Mouse (Mus musculus): ENCODE measurements around the gene Gli2.

Gene Gli2

GRCm38 (mm10) chr1:118936108-118936507 lies 117.3 kb downstream of the Gli2 start:
- DNase-seq: no peak

- DNase-seq: no peak
Observed at GRCm38 (mm10) chr1:118935518-118935917, 117.9 kb downstream of the Gli2 start.

- no peak for DNase-seq
Observed at GRCm38 (mm10) chr1:118932167-118932566, 121.3 kb downstream of the Gli2 start.

DNA sequence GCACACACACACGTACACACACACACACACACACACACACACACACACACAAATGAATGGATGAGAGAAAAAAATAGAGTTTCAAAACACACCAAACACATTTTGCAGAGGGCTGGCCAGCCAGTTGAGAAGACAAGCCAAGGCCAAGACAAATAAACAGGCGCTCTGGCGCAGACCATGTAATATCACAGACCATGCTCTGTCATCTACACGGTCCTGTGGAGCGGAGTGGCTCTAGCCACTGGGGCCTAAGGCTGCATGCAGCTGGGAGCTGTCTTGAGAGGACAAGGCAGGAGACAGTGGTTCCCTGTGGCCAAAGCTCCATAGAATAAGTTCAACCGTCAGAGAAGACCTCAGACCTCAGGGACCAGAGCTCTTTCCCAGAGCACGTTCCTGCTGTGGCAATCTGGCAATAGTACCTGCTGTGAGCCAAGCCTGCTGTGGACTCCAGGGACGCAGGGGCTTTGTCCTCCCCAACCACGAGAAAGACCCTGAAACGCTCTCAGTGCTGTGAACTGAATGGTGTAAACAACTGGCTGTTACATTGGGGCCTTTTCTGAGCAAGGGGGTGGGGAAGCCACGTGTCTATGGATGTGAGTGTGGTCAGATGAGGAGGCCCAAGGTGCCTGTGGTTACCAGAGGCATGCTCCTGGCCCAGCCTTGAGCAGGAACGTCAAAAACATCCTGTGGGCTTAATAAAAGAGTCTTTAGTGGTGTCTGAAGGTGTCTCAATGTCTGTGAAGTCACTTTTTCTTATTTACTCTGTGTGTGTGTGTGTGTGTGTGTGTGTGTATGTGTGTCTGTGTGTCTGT lies 125.7 kb downstream of the Gli2 start:
- no peak for DNase-seq

DNA sequence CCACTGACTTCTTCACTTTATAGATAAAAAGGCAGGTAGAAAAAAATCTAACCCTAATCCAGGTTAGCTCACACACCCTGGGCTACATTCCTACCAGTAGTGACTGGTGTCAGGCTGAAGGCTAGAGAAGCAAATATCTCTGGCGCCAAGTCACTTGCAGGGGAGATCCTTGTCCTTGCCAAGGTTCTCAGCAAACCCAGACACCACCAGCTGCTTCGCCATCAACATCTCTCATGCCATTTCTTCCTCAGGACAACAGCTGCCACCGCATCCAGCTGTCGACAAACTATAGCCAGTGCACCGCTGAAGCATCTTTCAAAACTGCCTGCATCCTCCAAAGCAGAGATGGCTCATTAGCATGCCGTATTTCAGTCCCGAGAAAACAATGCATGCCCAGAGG lies 126.9 kb downstream of the Gli2 start:
- DNase-seq: no peak

DNA sequence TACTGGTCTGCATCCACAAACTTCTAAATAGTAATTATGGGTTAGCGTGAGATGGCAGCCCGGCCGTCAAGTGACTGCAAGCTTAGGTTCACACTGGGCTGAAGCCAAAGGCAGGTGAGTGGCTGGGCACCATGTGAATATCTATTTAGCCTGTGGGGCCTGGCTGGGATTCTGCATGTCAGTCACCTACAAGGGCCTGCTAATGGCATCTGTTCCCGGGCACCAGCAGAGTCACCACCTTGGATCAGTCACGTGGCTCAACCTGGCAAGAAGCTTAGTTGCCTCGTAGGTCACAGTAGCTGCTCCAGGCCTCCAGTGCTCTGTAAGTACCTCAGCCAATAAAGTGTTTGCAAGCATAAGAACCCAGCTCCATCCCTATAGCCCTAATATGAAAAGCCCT lies 131.2 kb downstream of the Gli2 start:
- no peak for DNase-seq

- peak; percentile 61 for DNase-seq
Observed at GRCm38 (mm10) chr1:118917520-118918220, 135.7 kb downstream of the Gli2 start.

- no peak for DNase-seq
Observed at GRCm38 (mm10) chr1:118916477-118917075, 136.8 kb downstream of the Gli2 start.

- no peak for DNase-seq
Observed at GRCm38 (mm10) chr1:118913414-118914385, 139.7 kb downstream of the Gli2 start.

DNA sequence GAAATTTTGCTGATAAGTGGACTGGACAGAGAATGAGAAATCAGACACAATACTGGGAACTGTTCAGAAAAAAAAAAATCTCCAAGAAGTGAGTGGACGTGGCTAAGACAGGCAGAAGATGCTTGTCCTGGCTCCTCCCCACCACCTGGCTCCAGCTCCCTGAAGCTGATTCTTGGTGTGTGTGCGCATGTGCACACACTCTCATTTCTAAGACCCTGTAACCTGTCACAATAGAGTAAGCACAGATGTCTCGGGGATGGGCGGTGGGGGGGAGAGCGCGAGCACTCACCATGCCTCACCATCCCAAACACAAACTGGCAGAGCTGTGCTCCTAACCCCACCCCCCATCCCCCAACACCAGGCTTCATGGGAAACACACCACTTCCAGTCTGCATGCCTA lies 140.5 kb downstream of the Gli2 start:
- no peak for DNase-seq

- no peak for DNase-seq
Observed at GRCm38 (mm10) chr1:118911427-118911727, 142.0 kb downstream of the Gli2 start.

DNA sequence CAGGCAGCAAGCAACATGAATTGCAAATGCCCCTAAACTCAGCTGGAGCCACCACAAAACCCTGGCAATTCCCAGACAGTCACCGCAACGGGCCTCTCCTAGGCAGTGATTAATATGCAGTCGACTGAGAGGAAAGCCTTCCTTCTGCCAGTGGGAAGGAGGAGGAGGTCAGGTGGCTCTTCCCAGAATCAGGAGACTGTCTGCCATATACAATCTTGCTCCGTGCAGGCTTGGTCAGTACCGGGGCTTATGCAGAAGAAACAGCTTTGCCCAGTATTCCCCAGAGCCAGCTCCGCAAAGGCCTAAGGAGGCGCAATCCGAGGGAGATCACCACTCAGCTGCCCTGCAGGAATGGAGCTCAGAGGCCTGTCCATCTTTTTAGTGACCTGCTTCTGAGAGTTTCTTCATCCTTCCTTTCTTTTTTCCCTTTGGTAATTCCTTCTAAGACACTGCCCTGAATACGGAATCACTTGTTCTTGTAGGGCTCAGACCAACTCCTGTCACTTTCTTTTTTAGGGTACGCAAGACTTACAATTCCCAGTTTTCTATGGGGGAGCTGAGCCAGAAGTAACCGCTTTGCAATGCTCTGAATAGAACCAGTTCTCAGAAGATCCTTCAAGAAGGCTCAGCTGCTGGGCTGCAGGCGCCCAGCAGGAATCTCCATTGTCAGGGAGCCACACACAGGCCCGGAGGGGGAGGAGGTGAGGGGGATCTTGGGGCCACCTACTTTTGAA lies 142.6 kb downstream of the Gli2 start:
- DNase-seq: no peak

GRCm38 (mm10) chr1:118909051-118909450 lies 144.4 kb downstream of the Gli2 start:
- no peak for DNase-seq

DNA sequence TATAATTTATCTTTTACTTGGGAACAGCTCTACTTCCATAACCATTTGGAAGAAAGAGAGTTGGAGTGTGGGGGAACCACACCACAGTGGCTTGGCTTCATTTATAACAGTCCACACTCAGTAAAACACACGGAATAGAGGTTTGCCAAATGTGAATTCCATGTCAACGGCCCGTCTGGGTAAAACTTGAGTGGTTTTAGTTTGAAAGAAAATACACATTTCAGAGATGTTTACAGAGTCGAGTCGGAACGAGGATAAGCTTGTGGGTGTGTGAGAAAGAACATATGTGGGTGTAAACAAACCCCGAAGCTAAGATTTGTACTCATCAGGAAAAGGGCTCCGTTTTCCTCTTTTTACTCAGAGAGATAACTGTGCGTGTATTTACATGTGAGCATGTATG lies 145.8 kb downstream of the Gli2 start:
- DNase-seq: no peak

DNA sequence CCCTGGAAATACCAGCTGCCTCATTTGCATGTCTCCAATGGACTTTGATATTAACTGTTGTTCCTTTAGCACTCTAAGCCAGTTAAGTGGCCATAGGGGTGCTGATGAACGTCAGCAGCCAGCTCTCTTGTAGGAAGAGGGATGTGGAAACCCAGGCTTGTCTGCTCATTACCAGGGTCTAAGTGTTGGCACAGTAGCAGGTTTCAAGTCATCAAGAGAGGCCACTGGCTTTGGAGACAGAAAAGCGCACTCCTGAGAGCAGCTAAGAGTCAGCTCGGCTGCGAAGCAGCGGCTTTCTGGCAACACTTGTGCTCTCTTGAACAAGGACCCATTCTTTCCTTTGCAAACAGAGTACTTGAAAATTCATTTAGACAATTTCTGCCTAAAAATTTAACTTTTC lies 148.1 kb downstream of the Gli2 start:
- no peak for DNase-seq

DNA sequence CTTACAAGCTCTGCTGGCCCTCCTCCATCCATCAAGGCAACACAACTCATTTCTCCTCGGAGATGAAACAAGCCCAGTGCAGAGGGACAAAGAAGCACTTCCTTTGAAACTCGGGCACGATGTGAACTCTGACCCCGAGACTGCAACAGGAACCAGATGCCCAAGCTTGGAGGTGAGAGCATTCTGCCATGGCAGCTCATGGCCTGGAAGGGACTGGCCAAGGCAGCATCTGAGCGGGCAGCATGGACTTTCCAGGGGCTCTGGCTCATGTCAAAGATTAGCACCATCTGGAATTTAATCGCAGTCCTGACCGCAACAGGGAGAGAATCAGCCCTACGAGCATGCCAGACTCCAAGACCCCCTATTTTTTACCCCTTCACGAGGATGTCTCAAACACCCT lies 148.5 kb downstream of the Gli2 start:
- DNase-seq: no peak

DNA sequence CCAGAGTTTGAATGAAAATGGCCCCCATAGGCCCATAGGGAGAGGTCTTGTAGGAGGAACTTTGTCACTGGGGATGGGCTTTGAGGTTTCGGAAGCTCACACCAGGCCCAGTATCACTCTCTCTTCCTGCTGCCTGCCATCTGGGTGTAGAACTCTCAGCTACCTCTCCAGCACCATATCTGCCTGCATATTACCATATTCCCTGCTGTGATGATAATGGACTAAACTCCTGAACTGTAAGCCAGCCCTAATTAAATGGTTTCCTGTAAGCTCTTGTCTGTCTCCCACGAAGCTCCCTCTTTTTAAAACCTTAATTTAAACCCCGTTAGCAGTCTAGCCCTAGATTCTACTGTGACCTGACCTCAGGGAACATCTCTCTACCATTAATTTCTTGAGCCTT lies 149.0 kb downstream of the Gli2 start:
- no peak for DNase-seq

DNA sequence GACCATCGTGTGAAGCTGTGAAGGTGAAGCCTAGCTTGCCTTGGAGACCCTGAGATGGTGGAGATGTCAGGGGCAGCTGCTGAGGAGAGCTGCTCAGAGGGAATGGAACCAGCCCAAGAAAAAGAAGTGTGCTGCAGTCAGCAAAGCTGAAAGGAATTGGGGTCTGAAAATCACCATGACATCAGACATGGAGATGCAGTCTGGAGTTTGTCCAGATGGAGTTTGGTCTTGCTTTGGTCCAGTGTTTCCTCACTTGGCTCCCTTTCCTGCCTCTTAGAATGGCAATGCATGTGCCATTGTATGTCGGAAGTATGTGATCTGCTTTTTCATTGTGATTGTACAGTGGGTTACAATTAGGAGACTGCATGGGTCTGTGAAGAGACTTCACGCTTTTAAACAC lies 149.7 kb downstream of the Gli2 start:
- DNase-seq: no peak

GRCm38 (mm10) chr1:118901868-118902586 lies 151.4 kb downstream of the Gli2 start:
- no peak for DNase-seq

- no peak for DNase-seq
Observed at GRCm38 (mm10) chr1:118898351-118898750, 155.1 kb downstream of the Gli2 start.

DNA sequence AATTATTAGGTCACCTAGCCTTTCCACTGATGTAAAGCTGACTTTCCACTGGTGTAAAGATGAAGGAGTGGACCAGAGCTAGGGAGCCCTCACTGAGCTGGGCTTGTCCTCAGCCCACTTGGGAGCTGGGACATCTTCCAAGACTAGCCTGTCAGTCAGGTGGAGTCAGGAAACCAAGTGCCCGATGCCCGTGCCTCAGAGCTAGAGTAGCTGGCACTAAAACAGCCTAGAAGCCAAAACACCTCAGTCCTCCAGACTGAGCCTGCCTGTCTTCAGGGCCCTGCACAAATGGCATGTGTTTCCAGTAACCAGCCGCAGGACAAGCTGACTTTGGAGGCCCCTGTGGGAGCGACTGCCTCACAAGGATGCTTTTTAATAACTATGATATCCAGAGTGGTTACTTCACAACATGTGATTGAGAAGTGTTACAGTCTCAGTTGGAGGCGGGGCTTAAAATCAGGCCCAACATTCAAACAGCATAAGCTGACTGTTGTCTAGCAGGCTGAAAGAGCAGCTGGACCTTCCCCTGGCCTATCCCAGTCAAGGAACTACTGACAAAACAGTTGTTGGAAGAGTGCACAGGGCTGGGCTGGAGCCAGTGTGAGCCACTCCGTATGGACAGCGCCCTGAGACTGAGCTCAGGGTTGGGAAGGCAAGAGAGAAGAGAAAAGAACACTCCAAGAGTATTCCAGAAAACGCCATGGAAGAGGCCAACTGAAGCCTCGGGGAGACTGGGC lies 158.2 kb downstream of the Gli2 start:
- no peak for DNase-seq
